Mouse (Mus musculus): ENCODE measurements around the gene Hacl1.

Hacl1 gene

GRCm38 (mm10) chr14:31640890-31641505 is at the start of gene Hacl1, which contains the start of gene Btd:
TSS of gene Hacl1 (minus strand) at chr14:31641286.
TSS of gene Btd (plus strand) at chr14:31641028.
- peak; percentile 82 for DNase-seq (ENCODE audit: low spot score)

DNA sequence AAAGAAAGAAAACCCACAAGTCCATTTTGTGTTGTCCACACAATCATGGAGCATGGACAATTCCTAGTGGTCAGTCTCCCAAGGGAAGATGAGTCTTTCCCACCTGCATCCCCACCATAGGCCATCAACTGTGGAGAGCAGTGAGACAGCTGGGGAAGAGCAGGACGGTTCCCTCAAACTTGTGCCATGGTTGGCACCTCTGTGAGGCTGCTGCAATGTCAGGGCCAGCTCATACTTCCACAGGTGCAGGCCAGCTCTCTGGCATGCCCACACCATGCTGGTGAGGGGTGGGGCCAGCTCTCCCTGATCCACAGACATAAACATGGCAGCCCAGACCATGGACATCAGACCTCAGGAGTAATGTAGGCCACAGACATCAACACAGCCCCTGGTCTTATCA is 45.1 kb upstream of the Hacl1 start:
- DNase-seq (ENCODE audit: low spot score), result no peak

DNA sequence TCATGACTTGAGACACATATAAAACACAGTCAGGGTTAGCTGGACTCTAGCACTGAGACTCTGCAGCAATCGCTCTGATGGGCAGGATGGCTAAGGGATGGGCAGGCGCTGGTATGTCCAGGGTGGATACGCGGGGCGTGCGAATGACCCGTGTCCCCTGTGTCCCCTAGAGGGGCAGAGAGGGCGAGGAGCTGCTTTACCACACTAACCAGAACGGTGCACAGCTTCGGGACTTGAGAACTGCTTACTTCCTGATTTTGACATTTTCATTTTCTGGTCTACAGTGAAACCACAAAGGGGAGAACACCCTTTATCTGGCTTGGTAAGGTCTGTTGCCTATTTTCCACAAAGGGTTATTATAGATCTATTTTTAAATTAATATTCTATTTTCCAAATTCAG is 44.6 kb upstream of the Hacl1 start:
- no peak for DNase-seq (ENCODE audit: low spot score)

- no peak for DNase-seq (ENCODE audit: low spot score)
These were observed 43.4 kb upstream of the Hacl1 start for GRCm38 (mm10) chr14:31684343-31685040.

DNA sequence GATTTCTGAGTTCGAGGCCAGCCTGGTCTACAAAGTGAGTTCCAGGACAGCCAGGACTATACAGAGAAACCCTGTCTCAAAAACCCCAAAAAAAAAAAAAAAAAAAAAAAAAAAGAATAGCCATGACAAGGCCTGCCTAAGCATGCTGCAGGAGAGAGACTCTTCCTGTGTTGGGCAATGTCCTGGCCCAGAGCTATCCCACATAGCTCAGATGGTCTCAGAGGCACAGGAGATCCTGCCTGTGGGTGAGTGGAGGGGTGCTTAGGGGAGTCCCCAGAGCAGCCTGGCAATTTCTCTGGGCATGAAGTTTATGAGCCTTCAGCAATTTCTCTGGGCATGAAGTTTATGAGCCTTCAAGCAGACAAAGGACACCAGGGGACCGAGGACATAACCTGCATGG is 42.5 kb upstream of the Hacl1 start:
- DNase-seq (ENCODE audit: low spot score), result no peak

DNA sequence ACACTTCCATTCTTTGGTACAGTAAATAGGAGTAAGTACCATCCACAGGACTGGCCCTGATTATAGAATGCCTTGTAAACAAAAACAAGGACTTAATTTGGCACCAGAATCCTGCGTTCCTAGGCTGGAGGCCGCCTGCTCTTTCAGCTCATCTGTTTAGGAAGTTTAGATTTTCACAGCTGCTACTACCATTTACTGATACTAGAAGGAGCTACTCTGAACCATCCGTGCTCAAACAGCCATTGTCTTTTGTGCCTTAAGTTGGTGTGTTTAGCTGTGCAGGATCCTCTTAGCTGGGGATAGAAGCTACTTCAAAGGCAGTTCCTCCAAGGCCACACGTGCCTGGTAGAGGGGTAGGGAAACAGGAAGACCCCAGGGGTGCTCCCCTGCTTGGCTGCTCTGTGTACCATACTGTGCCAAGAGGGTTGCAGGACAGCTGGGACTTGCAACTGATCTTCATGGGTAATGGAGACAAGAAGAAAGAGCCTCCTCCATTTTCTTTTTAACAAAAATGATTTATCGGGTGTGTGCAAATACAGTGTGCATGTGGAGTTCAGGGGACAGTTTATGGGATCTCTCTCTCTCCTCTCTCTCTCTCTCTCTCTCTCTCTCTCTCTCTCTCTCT is 41.0 kb upstream of the Hacl1 start:
- DNase-seq (ENCODE audit: low spot score), result no peak

DNA sequence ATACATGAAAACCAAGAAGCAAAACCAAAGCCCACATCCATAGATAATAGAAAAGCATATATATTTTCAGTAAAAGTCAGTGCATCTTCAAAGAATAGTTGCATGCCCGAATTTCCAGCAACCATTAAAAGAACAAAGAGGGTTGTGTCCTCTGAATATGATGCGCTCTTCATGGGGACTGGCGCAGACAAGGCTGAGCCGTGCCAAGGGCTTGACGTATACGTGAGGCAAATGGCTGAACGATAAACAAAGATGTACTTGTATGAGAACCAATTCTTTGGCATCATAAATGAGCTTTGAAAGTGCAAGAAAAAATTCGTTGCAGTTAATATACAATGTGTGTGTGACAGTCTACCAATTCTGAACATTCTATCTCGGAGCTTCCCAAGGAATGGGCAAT is 40.2 kb upstream of the Hacl1 start:
- DNase-seq (ENCODE audit: low spot score), result no peak

DNA sequence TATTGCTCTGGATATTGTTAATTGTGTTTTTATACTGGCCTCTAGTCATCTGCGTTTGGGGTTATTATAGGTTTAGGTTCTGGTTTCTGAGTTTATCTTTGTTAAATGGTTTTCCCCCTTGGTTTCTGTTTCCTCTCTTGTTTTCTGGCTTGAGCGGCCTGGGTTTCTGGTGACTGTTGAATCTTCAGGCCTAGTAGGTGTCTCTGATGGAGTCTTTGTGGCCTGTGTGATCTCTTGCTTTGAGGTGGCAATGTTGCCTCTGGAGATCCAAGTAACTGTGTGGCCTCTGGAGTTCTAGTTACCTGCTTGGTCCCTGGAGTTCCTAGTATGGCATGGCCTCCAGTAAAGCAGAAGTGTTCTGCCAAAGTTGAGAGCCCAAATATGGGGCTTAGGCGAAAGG is 39.6 kb upstream of the Hacl1 start:
- no peak for DNase-seq (ENCODE audit: low spot score)

DNA sequence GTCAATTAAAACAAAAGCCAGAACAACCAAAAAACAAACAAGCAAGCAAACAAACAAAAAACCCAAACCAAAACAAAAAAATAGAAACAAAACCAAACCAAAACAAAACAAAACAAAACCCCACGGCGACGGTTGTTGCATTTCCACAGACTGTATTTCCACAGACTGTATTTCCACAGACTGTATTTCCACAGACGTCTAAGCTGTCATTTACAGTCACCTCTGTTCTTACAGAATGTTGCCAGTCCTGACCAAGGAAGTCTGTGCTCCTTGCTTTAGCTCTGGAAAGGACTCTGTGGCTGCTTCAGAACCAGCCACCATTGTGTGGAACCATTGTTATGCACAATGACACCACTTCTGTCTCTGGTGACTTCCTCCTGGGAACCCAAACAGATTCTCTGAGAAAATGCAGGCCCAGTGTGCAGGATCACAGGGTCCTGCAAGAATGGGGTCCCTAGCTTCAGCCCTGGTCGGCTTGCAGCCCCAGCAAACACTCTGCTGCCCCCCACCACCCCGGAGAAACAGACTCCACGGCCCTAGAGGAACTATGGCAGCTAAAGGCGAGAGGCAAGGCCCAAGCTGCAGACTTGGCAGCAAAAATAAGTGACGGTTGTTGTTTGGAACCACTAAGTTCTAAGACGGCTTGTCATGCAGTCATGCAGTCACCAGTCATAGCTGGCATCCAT is 30.7 kb upstream of the Hacl1 start:
- DNase-seq (ENCODE audit: low spot score), result no peak

- DNase-seq (ENCODE audit: low spot score), result no peak
These were observed 28.8 kb upstream of the Hacl1 start for GRCm38 (mm10) chr14:31669642-31670490.

DNA sequence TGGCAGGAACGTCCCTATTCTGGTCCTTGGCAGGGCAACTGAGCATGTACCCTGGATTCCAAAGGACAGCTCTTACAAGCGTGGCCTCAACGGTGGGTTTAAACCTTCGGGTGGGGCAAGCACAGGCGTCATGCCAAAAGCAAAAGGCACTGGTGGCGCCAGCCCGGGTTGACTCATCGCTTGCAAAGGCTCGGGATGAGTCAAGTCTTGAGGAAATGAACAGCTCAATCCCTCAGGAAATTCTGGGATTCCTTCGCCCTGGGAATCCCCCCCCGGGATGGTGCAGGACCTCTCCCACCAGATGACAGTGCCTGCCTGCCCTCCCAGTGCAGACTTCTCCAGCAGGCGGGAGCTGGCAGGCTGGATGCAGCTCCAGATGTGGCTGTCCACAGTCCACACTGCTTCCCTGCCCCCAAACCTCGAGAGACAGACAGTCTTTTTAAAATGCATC is 28.1 kb upstream of the Hacl1 start:
- DNase-seq (ENCODE audit: low spot score), result peak; percentile 50

DNA sequence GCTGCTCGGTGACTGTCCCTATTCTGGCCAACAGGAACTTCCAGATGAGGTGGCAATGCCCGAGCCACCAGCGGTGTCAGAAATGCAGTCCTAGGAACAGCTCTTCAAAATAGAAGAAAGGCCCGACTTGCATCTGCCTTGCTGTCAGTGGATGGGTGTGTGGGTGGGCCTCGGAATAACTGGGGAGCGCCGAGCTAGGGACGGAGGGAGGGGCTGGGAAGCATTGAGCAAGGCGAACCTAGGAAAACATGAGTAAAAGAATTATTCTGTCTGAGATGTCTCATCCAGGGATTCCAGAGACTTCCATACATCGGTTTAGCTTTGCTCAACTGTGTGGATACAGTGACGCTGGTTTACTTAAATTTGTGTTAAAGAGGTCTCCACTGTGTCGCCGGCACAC is 27.2 kb upstream of the Hacl1 start:
- DNase-seq (ENCODE audit: low spot score), result no peak

DNA sequence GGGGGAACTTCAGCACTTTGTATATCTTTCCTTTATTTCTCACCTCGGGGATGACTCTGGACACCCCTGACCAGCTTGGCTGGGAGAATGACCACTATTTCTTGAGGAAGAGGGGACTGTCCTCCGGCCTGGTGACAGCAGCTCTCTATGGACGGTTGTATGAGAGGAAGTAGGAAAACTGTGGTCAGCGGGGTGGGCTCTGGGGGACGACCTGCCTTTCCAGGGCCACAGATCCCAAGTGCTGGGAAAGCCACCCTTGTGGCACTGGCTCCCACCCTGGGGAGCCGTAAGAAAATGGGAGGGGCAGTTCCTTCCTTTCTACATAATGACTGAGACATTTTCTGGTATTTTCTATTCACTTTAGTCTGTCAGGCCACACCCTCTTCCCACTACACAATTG is 26.7 kb upstream of the Hacl1 start:
- no peak for DNase-seq (ENCODE audit: low spot score)

DNA sequence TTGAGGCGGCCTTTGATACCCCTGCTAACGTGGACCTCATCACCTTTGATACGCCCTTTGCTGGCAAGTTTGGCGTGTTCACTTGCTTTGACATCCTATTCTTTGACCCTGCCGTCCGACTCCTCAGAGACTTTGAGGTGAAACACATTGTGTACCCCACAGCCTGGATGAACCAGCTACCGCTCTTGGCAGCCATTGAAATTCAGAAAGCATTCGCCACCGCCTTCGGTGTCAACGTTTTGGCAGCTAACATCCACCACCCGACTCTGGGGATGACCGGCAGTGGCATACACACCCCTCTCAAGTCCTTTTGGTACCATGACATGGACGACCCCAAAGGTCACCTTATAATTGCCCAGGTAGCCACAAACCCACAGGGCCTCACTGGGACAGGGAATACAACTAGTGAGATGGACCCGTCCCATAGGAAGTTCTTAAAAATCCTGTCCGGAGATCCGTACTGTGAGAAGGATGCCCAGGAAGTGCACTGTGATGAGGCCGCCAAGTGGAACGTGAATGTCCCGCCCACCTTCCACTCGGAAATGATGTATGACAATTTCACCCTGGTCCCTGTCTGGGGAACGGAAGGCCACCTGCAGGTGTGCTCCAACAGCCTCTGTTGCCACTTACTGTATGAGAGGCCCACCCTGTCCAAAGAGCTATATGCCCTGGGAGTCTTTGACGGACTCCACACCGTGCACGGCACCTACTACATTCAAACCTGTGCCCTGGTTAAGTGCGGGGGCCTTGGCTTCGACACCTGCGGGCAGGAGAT is 26.0 kb upstream of the Hacl1 start:
- no peak for DNase-seq (ENCODE audit: low spot score)

GRCm38 (mm10) chr14:31665566-31665940 is 24.5 kb upstream of the Hacl1 start:
- no peak for DNase-seq (ENCODE audit: low spot score)

DNA sequence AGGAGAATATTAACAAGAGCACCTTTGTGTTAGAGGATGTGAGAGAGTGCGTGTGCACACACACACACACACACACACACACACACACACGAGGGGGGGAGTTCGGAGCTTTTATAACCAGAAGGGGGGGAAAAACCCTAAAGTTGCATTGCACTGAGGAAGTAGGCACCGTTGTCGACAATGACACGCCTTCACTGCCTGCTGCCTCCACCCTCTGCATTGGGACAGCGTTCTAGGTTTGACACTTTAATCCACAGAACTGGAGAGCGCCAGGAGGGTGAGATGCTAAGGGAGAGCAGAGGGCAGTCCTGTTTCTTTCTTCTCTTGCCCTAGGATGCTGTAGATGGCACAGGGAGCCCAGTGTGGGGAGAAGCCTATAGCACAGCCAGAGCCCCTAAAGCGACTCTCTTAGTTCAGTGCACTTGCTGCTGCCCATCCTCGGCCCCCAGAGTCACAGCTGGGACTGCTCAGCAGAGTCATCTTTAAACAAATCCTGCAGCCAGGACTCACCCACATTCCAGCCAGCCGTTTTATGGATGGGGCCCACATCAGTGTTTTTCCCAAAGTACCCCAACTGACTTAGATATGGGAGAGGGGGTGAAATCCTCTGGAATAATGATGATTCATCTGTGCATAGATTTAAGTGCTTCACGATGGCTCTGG is 23.9 kb upstream of the Hacl1 start:
- DNase-seq (ENCODE audit: low spot score), result no peak

DNA sequence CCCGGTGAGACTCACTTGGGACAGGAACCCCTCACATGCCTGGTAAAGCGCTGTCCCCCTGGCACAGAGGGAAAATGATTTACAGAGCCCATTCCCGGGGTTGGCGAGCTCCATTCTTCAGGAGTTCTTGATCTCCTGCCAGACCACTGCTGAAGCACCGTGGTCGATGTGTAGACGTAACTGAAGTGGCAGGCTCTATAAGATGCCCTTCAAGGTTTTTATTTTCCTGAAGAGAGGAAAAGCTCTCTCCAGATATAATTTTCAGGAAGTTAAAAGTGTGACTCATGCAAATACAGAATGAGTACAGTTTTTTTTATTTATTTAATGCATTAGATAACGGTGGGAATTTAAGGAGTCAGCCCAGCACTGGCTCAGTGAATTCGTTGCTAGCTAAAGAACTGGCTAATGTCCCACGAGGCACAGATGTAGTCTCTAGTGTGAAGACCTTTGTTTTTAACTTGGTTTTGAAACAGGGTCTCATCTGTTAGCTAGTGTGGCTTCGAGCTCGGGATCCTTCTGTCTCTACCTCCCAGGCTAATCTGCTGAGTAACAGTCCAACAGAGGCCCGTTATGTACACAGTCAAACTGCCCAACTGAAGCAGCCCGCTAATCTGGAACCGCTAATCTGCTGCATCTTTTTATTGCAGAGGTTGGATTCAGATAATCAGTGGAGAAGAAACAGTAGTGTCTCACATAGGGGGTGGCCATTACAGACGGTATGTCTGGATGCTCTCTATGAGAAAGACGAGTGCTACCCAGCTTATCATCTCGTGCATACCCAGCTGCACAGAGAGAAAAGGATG is 23.2 kb upstream of the Hacl1 start:
- no peak for DNase-seq (ENCODE audit: low spot score)

- no peak for DNase-seq (ENCODE audit: low spot score)
These were observed 22.5 kb upstream of the Hacl1 start for GRCm38 (mm10) chr14:31663376-31664099.
